Mouse (Mus musculus): ENCODE results near the gene Nck1. TPM values are rescaled to one million over a fixed set of nuclear protein-coding genes. Genes with fewer than 3 reads are reported as not detected.

The Nck1 gene
- total and polyA plus RNA-seq, 3 experiments, result 16.7 to 27.4 (median 25.2) TPM

- Histone ChIP-seq H3K36me3 (replicated peaks in 1 of 2; ENCODE audit: control insufficient read depth in 1 of 2, insufficient read depth in 1 of 2, low read length in 1 of 2) (no peaks in the 10 kb centered on the region), H3K79me2 (replicated peaks; ENCODE audit: control insufficient read depth, extremely low read depth, insufficient read depth, poor library complexity, severe bottlenecking) (no peaks in the 10 kb centered on the region), H3K4me3 (replicated peaks in 1 of 3; ENCODE audit: low read depth in 2 of 3, low read length in 2 of 3, poor library complexity in 1 of 3) (no peak overlapping the region), H3K27ac (ENCODE audit: insufficient read depth, low read depth) (no peak overlapping the region), H3K4me2 (ENCODE audit: insufficient read depth, low read depth, poor library complexity, severe bottlenecking) (no peak overlapping the region; the same call in 1 of the 2 replicates), H3K27me3 (replicated peaks) (peaks cover 6% of the 10 kb centered on the region), H3K4me1 (ENCODE audit: control insufficient read depth in 1 of 2, insufficient read depth in 2 of 2) (peaks cover 2 to 9% of the 10 kb centered on the region in 2 experiments; a peak in 3 of 4 replicates), H3K9me3 (replicated peaks; ENCODE audit: low read length) (no peaks in the 10 kb centered on the region), H3K9ac (ENCODE audit: insufficient read depth, low read depth) (no peak overlapping the region)
- no peak for DNase-seq (ENCODE audit: extremely low read depth)
- TF ChIP-seq ZC3H11A (IDR thresholded peaks at IDR 0.05; ENCODE audit: low read depth, low read length) (no peak), UBTF (IDR thresholded peaks at IDR 0.05; ENCODE audit: low read depth, low read length) (no peak), TCF12 (IDR thresholded peaks at IDR 0.05; ENCODE audit: low read depth, low read length) (no peak), ELF1 (IDR thresholded peaks at IDR 0.05; ENCODE audit: low read depth, low read length) (no peak), KAT2A (IDR thresholded peaks at IDR 0.05; ENCODE audit: insufficient replicate concordance, low read length) (no peak), NRF1 (IDR thresholded peaks at IDR 0.05; ENCODE audit: low read depth, low read length) (no peak), MAX (IDR thresholded peaks at IDR 0.05; ENCODE audit: low read length) (no peak), ZNF384 (IDR thresholded peaks at IDR 0.05; ENCODE audit: low read depth, low read length) (no peak)
- dilution Hi-C loops (cut with MboI; ENCODE audit: extremely low pct_ligation_motif_present, extremely low pct_unique_long_range_greater_than_20kb, low sequenced_read_pairs) (no loop called here), in situ Hi-C loops (cut with MboI; ENCODE audit: low pct_ligation_motif_present, low pct_unique_long_range_greater_than_20kb, low sequenced_read_pairs) (loop anchor here (5.0 to 25.0 kb wide), 3 partner anchors 190 to 705 kb away; no protein-coding TSS in a partner anchor)
Observed at GRCm38 (mm10) chr9:100452432-100452831, 93.5 kb downstream of the Nck1 start.

- H3K9me3 ChIP-seq (replicated peaks; ENCODE audit: low read length), result no peaks in the 10 kb centered on the region
- TF ChIP-seq KAT2A (IDR thresholded peaks at IDR 0.05; ENCODE audit: insufficient replicate concordance, low read length), result no peak
- TF ChIP-seq RAD21 (IDR thresholded peaks at IDR 0.05; ENCODE audit: low read depth, low read length), result peak; percentile 63
- TF ChIP-seq ELF1 (IDR thresholded peaks at IDR 0.05; ENCODE audit: low read depth, low read length), result peak; percentile 31; the same call in 1 of the 2 replicates
- TF ChIP-seq ETS1 (conservative IDR thresholded peaks at IDR 0.05; ENCODE audit: low read depth, low read length), result no peak
- TF ChIP-seq CHD2 (IDR thresholded peaks at IDR 0.05; ENCODE audit: low read length), result no peak
- TF ChIP-seq MAZ (IDR thresholded peaks at IDR 0.05; ENCODE audit: low read depth, low read length), result no peak
- no peak for TF ChIP-seq ZMIZ1 (IDR thresholded peaks at IDR 0.05; ENCODE audit: low read depth, low read length)
- no peak for TF ChIP-seq POLR2AphosphoS2 (IDR thresholded peaks at IDR 0.05; ENCODE audit: low read depth, low read length)
- TF ChIP-seq HCFC1 (IDR thresholded peaks at IDR 0.05; ENCODE audit: low read depth, low read length), result peak; percentile 39; the same call in 1 of the 2 replicates
- no peak for TF ChIP-seq BHLHE40 (IDR thresholded peaks at IDR 0.05; ENCODE audit: low read depth, low read length)
- no peak for TF ChIP-seq MAFK (IDR thresholded peaks at IDR 0.05; ENCODE audit: insufficient replicate concordance, low read length)
- no peak for TF ChIP-seq TBP (conservative IDR thresholded peaks at IDR 0.05; ENCODE audit: low read depth, low read length)
- no peak for TF ChIP-seq CHD1 (IDR thresholded peaks at IDR 0.05; ENCODE audit: low read depth, low read length)
- no peak for TF ChIP-seq USF1 (IDR thresholded peaks at IDR 0.05; ENCODE audit: low read depth, low read length)
- TF ChIP-seq CTCF (conservative IDR thresholded peaks at IDR 0.05 in 1 of 2, IDR thresholded peaks at IDR 0.05 in 1 of 2; ENCODE audit: low read depth in 2 of 2, low read length in 2 of 2), result peak; percentile 71 to 89
- peak; percentile 10; the same call in 1 of the 2 replicates for TF ChIP-seq MEF2A (IDR thresholded peaks at IDR 0.05; ENCODE audit: borderline replicate concordance, low read depth, low read length)
- no peak for TF ChIP-seq IRF4 (IDR thresholded peaks at IDR 0.05; ENCODE audit: low read depth, low read length)
- peak; percentile 23 for TF ChIP-seq SMC3 (IDR thresholded peaks at IDR 0.05; ENCODE audit: low read depth, low read length)
- TF ChIP-seq USF2 (conservative IDR thresholded peaks at IDR 0.05; ENCODE audit: low read depth, low read length), result no peak
- TF ChIP-seq UBTF (IDR thresholded peaks at IDR 0.05; ENCODE audit: low read depth, low read length), result no peak
- no peak for TF ChIP-seq MYC (IDR thresholded peaks at IDR 0.05; ENCODE audit: low read depth, low read length)
- no peak for TF ChIP-seq POLR2A (IDR thresholded peaks at IDR 0.05; ENCODE audit: low read depth, low read length)
- TF ChIP-seq TCF12 (IDR thresholded peaks at IDR 0.05; ENCODE audit: low read depth, low read length), result peak; percentile 15; the same call in 1 of the 2 replicates
- no peak for TF ChIP-seq ZKSCAN1 (IDR thresholded peaks at IDR 0.05; ENCODE audit: borderline replicate concordance, low read depth, low read length)
- TF ChIP-seq MAX (IDR thresholded peaks at IDR 0.05; ENCODE audit: low read length), result no peak
- TF ChIP-seq PAX5 (IDR thresholded peaks at IDR 0.05; ENCODE audit: low read length), result no peak
- no peak for TF ChIP-seq NELFE (IDR thresholded peaks at IDR 0.05; ENCODE audit: low read depth, low read length)
- TF ChIP-seq ZC3H11A (IDR thresholded peaks at IDR 0.05; ENCODE audit: low read depth, low read length), result no peak
- peak overlapping the region; percentile 41 for H3K9ac ChIP-seq (ENCODE audit: insufficient read depth, low read depth)
- H3K27ac ChIP-seq (ENCODE audit: insufficient read depth, low read depth), result no peak overlapping the region
- dilution Hi-C loops (cut with MboI; ENCODE audit: extremely low pct_ligation_motif_present, extremely low pct_unique_long_range_greater_than_20kb, low sequenced_read_pairs) (no loop called here), in situ Hi-C loops (cut with MboI; ENCODE audit: low pct_ligation_motif_present, low pct_unique_long_range_greater_than_20kb, low sequenced_read_pairs) (no loop called here)
- peak overlapping the region; percentile 64 to 72 (median 67) for H3K4me3 ChIP-seq (replicated peaks in 1 of 3; ENCODE audit: low read depth in 2 of 3, low read length in 2 of 3, poor library complexity in 1 of 3)
- no peaks in the 10 kb centered on the region for H3K79me2 ChIP-seq (replicated peaks; ENCODE audit: control insufficient read depth, extremely low read depth, insufficient read depth, poor library complexity, severe bottlenecking)
- DNase-seq (ENCODE audit: extremely low read depth), result peak; percentile 76
- H3K36me3 ChIP-seq (replicated peaks in 1 of 2; ENCODE audit: control insufficient read depth in 1 of 2, insufficient read depth in 1 of 2, low read length in 1 of 2), result no peaks in the 10 kb centered on the region
- peak overlapping the region; percentile 65; the same call in 1 of the 2 replicates for H3K4me2 ChIP-seq (ENCODE audit: insufficient read depth, low read depth, poor library complexity, severe bottlenecking)
- H3K27me3 ChIP-seq (replicated peaks), result peaks cover 13% of the 10 kb centered on the region
- H3K4me1 ChIP-seq (ENCODE audit: control insufficient read depth in 1 of 2, insufficient read depth in 2 of 2), result peaks cover 0 to 4% of the 10 kb centered on the region in 2 experiments; a peak in 1 of 4 replicates
Observed at GRCm38 (mm10) chr9:100446059-100446686, 99.8 kb downstream of the Nck1 start.
